Mouse (Mus musculus): Measurements from ENCODE around the gene Pstk. TPM values are rescaled to one million over a fixed set of nuclear protein-coding genes. Genes with fewer than 3 reads are reported as not detected.
A peak's percentile ranks its signal among the peaks of the same experiment; 100 is the strongest.

Pstk gene
- polyA plus RNA-seq, 1 experiment from 2014 or later, result 64.6 TPM

GRCm38 (mm10) chr7:131337502-131338068, 33.4 kb upstream of the Pstk start:
- ATAC-seq (replicated peaks; ENCODE audit: low FRiP score, low read depth) (no peak), DNase-seq (ENCODE audit: low spot score) (no peak)
- WGBS, result 68% methylated on average over 8 of the region's 8 CpGs
- H3K36me3 ChIP-seq (ENCODE audit: insufficient read depth, low read length), result peaks cover 8% of the 10 kb centered on the region; the same call in 1 of the 2 replicates
- no peak overlapping the region for H3K9ac ChIP-seq (ENCODE audit: low read depth, low read length)
- H3K4me3 ChIP-seq (replicated peaks; ENCODE audit: low read depth, low read length), result no peak overlapping the region
- H3K9me3 ChIP-seq (replicated peaks; ENCODE audit: low read length), result no peaks in the 10 kb centered on the region
- TF ChIP-seq CTCF (IDR thresholded peaks at IDR 0.05; ENCODE audit: low read depth), result no peak
- no peak overlapping the region for H3K4me2 ChIP-seq (ENCODE audit: low read length)
- H3K4me1 ChIP-seq (replicated peaks; ENCODE audit: insufficient read depth, low read length), result no peaks in the 10 kb centered on the region
- no peaks in the 10 kb centered on the region for H3K27me3 ChIP-seq (ENCODE audit: insufficient read depth, low read length)
- H3K27ac ChIP-seq, result no peak overlapping the region

- Histone ChIP-seq H3K36me3 (ENCODE audit: insufficient read depth, low read length) (peaks cover 18% of the 10 kb centered on the region; the same call in 1 of the 2 replicates), H3K27me3 (ENCODE audit: insufficient read depth, low read length) (no peaks in the 10 kb centered on the region), H3K4me1 (replicated peaks; ENCODE audit: insufficient read depth, low read length) (no peaks in the 10 kb centered on the region), H3K27ac (no peak overlapping the region), H3K9ac (ENCODE audit: low read depth, low read length) (no peak overlapping the region), H3K9me3 (replicated peaks; ENCODE audit: low read length) (no peaks in the 10 kb centered on the region), H3K4me2 (ENCODE audit: low read length) (no peak overlapping the region), H3K4me3 (replicated peaks; ENCODE audit: low read depth, low read length) (no peak overlapping the region)
- WGBS, result 85% methylated on average over 7 of the region's 7 CpGs
- TF ChIP-seq CTCF (IDR thresholded peaks at IDR 0.05; ENCODE audit: low read depth), result no peak
- ATAC-seq (replicated peaks; ENCODE audit: low FRiP score, low read depth) (no peak), DNase-seq (ENCODE audit: low spot score) (no peak)
Observed at GRCm38 (mm10) chr7:131345856-131346541, 24.9 kb upstream of the Pstk start.

- H3K27me3 ChIP-seq (ENCODE audit: insufficient read depth, low read length), result no peaks in the 10 kb centered on the region
- peaks cover 41% of the 10 kb centered on the region for H3K36me3 ChIP-seq (ENCODE audit: insufficient read depth, low read length)
- DNase-seq (ENCODE audit: low spot score) (no peak), ATAC-seq (replicated peaks; ENCODE audit: low FRiP score, low read depth) (no peak)
- H3K4me3 ChIP-seq (replicated peaks; ENCODE audit: low read depth, low read length), result no peak overlapping the region
- H3K27ac ChIP-seq, result no peak overlapping the region
- no peak overlapping the region for H3K4me2 ChIP-seq (ENCODE audit: low read length)
- H3K9me3 ChIP-seq (replicated peaks; ENCODE audit: low read length), result no peaks in the 10 kb centered on the region
- TF ChIP-seq CTCF (IDR thresholded peaks at IDR 0.05; ENCODE audit: low read depth), result no peak
- H3K4me1 ChIP-seq (replicated peaks; ENCODE audit: insufficient read depth, low read length), result no peaks in the 10 kb centered on the region
- no peak overlapping the region for H3K9ac ChIP-seq (ENCODE audit: low read depth, low read length)
- WGBS, result 96% methylated on average over 13 of the region's 13 CpGs
Observed at GRCm38 (mm10) chr7:131356105-131356504, 14.8 kb upstream of the Pstk start.

- Histone ChIP-seq H3K27ac (peak overlapping the region; percentile 93), H3K9ac (ENCODE audit: low read depth, low read length) (peak overlapping the region; percentile 91), H3K36me3 (ENCODE audit: insufficient read depth, low read length) (peaks cover 11% of the 10 kb centered on the region; the same call in 1 of the 2 replicates), H3K27me3 (ENCODE audit: insufficient read depth, low read length) (no peaks in the 10 kb centered on the region), H3K4me1 (replicated peaks; ENCODE audit: insufficient read depth, low read length) (0 out of 2 replicates have a peak, but pooled peaks cover 3% of the 10 kb centered on the region), H3K9me3 (replicated peaks; ENCODE audit: low read length) (no peaks in the 10 kb centered on the region), H3K4me3 (replicated peaks; ENCODE audit: low read depth, low read length) (peak overlapping the region; percentile 80), H3K4me2 (ENCODE audit: low read length) (peak overlapping the region; percentile 91)
- under 1% methylated on average over 35 of the region's 35 CpGs for WGBS
- no peak for TF ChIP-seq CTCF (IDR thresholded peaks at IDR 0.05; ENCODE audit: low read depth)
- DNase-seq (ENCODE audit: low spot score) (no peak), ATAC-seq (replicated peaks; ENCODE audit: low FRiP score, low read depth) (peak; percentile 87)
Observed at GRCm38 (mm10) chr7:131362269-131362614, 8.7 kb upstream of the Pstk start.

GRCm38 (mm10) chr7:131362615-131363300, 8.2 kb upstream of the Pstk start, which contains the start of gene 2310057M21Rik:
TSS of gene 2310057M21Rik (minus strand) at chr7:131362759.
- Histone ChIP-seq H3K9me3 (replicated peaks; ENCODE audit: low read length) (no peaks in the 10 kb centered on the region), H3K4me2 (ENCODE audit: low read length) (peak within 1 kb of the TSS; percentile 91), H3K27me3 (ENCODE audit: insufficient read depth, low read length) (no peaks in the 10 kb centered on the region), H3K36me3 (ENCODE audit: insufficient read depth, low read length) (0 out of 2 replicates have a peak, but pooled peaks cover 9% of the 10 kb centered on the region), H3K9ac (ENCODE audit: low read depth, low read length) (peak within 1 kb of the TSS; percentile 91), H3K4me3 (replicated peaks; ENCODE audit: low read depth, low read length) (peak within 1 kb of the TSS; percentile 80), H3K4me1 (replicated peaks; ENCODE audit: insufficient read depth, low read length) (0 out of 2 replicates have a peak, but pooled peaks cover 3% of the 10 kb centered on the region), H3K27ac (peak within 1 kb of the TSS; percentile 93)
- DNase-seq (ENCODE audit: low spot score) (peak; percentile 98), ATAC-seq (replicated peaks; ENCODE audit: low FRiP score, low read depth) (peak; percentile 97)
- WGBS, result under 1% methylated on average over 55 of the region's 55 CpGs
- no peak for TF ChIP-seq CTCF (IDR thresholded peaks at IDR 0.05; ENCODE audit: low read depth)

GRCm38 (mm10) chr7:131364131-131364530, 6.8 kb upstream of the Pstk start:
- no peak overlapping the region for H3K4me3 ChIP-seq (replicated peaks; ENCODE audit: low read depth, low read length)
- no peaks in the 10 kb centered on the region for H3K9me3 ChIP-seq (replicated peaks; ENCODE audit: low read length)
- no peak for TF ChIP-seq CTCF (IDR thresholded peaks at IDR 0.05; ENCODE audit: low read depth)
- H3K4me1 ChIP-seq (replicated peaks; ENCODE audit: insufficient read depth, low read length), result 0 out of 2 replicates have a peak, but pooled peaks cover 3% of the 10 kb centered on the region
- H3K4me2 ChIP-seq (ENCODE audit: low read length), result no peak overlapping the region
- H3K36me3 ChIP-seq (ENCODE audit: insufficient read depth, low read length), result no peaks in the 10 kb centered on the region
- WGBS, result 62% methylated on average over 8 of the region's 8 CpGs
- H3K27ac ChIP-seq, result no peak overlapping the region
- H3K27me3 ChIP-seq (ENCODE audit: insufficient read depth, low read length), result no peaks in the 10 kb centered on the region
- no peak for ATAC-seq (replicated peaks; ENCODE audit: low FRiP score, low read depth)
- H3K9ac ChIP-seq (ENCODE audit: low read depth, low read length), result no peak overlapping the region
- no peak for DNase-seq (ENCODE audit: low spot score)
